Mouse (Mus musculus): ENCODE data around the gene Pawr.

Gene Pawr

GRCm38 (mm10) chr10:108443931-108444876 lies 112.3 kb downstream of the Pawr start:
- no peak for DNase-seq (ENCODE audit: low spot score)

GRCm38 (mm10) chr10:108445123-108445522 lies 113.2 kb downstream of the Pawr start:
- DNase-seq (ENCODE audit: low spot score) = no peak

GRCm38 (mm10) chr10:108445606-108446005 lies 113.7 kb downstream of the Pawr start:
- no peak for DNase-seq (ENCODE audit: low spot score)

DNA sequence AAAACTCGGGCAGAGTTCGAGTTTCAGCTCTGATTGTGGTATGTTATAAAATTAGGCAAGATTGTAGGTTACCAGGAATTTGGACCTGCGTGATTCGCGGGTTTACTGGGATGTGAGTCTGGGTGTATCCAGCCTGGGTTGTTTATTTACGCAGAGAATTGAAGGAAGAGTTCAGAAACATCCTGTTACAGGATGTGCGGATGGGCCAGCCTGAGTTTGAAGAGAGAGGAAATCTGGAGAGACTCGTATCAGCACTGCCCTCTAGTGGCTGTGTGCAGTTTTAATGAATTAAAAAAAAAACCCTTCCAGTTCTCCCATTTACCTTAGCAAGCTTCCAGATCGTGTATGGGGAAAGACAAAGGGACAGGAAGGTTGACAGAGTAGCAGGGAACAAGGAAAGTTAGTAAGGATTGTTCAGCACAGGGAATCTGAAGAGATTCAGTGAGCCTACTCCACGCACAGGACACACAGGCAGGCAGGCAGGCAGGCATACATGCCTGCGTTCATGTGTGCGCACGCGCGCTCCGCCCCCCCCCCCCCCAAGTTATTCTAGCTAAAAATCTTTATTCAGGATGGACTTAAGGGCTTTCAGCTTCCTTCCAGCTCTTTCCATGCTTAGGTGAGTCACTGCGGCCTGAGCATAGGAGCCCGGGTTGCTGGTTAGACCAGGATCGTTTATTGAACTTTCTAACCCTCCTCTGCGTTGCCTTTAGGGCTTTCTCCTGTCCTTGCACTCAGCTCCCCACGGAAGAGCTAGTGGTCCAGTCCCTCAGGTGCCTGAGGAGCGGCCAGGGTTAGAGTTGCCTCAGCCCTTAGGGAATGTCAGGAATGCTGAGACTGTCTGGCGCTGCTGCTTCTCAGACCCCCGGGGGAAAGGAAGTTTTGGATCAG lies 114.4 kb downstream of the Pawr start:
- no peak for DNase-seq (ENCODE audit: low spot score)

- DNase-seq (ENCODE audit: low spot score) = no peak
Measured at GRCm38 (mm10) chr10:108447211-108447610, 115.3 kb downstream of the Pawr start.

DNA sequence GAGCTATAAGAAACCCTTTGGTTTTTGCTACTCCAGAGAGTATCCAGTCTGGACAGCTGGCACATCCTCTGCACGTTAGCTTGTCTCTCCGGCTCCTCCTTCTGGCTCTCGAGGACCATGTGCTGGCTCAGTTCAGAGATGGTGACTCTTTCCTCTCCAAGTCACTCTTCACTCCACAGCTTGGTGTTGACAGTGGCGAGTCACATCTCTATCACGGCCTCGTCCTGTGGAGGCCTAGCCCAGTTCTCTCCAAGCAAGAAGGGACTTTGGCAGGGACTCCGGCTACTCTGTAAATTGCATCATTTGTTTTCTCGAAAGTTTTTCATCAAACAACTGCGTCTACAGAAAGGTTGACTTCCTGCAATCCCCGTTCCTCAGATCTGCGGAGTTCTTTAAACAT lies 116.5 kb downstream of the Pawr start:
- DNase-seq (ENCODE audit: low spot score) = no peak

GRCm38 (mm10) chr10:108450401-108450800 lies 118.5 kb downstream of the Pawr start:
- DNase-seq (ENCODE audit: low spot score) = no peak

DNA sequence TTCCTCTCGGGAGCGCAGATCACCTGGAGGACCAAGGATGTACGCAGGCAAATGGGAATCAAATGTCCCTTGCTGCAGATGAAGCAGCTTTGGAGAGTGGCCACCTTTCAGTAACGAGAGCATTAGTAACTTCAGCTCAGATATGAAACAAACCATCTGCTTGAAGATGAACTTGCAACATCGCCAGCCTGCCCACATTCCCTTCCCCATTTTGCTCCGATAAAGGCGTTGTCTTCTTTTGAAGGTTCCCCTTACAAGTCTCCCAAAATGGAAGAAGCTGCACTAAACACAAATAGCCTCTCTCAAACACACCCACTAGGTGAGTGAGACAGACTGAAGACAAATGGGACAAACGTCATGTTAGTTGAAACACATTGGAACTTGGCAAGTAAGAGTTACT lies 119.6 kb downstream of the Pawr start:
- no peak for DNase-seq (ENCODE audit: low spot score)

DNA sequence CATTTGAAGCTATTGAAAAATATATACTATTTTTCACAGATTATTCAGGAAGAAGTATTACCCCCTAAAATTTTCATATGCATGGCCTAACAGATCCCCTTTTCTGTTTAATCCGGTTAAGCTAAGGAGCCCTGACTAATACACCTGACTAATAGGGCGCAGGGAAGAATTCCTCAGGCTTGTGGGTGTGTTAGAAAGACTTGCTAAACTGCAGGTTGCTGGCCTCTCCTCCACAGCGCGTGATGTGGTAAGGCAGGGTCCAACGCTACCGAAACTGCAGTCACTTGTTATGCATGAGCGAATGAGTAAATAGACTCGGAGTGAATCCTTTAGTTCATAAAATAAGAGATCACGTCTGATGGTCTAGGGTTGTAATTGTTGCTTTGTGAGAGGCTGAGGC lies 120.5 kb downstream of the Pawr start:
- DNase-seq (ENCODE audit: low spot score) = no peak

DNA sequence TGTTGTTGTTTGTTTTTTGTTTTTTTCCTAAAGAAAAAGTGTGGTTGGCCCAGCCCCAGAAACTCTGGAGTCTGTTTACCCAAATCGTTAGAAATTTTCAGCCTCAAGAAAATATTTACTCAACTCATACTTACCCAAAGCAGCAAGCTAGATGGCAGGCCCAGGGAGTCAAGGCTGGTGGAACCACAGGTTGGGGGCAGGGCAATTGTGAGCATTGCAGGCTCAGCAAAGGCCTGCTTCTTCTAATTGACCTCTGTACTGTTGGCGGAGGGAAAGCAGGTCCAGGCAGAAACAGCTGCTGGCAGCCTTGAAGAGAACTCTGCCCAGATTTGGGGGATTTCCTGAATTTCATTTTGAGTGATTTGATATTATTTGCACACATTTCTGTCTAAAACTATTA lies 121.6 kb downstream of the Pawr start:
- DNase-seq (ENCODE audit: low spot score) = no peak

DNA sequence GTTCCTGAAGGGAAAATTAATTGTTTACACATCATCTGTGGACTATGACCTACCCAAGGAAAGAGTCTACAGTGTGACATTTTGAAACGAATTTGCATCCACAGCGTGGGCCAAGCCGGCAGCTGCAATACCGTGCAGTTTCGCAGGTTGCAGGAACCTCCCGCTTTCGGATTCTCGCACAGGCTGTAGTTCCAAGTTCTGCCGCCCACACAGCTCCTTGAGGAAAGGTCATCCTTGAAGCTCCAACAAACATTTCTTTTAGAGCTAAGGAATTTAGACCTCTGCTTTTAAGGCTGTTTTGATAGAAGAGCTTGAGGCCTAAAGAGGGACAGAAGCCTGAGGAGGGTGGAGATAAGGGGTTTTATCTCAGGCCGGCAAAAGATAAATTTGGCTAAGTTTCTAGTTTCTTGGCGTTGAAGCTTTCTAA lies 122.8 kb downstream of the Pawr start:
- DNase-seq (ENCODE audit: low spot score) = no peak

DNA sequence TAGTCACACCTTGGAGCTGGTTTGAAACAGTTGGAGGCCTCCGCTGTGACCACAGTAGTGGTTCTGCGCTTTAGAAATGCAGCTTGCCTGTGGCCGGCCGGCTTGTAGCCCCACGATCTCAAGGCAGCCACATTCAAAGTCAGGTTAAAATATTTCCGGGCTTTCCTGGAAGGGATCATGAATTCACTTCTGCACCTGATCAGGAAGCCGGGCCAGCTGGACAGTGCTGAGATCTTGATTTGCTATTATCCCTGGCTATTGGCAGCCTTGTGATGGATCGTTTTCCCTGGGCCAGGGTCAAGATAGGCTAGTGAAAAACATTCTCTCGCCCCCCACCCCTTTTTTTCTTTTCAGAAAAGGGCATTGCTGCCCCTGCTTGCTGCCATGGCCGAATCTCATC lies 123.3 kb downstream of the Pawr start:
- no peak for DNase-seq (ENCODE audit: low spot score)

- no peak for DNase-seq (ENCODE audit: low spot score)
Measured at GRCm38 (mm10) chr10:108455883-108456282, 124.0 kb downstream of the Pawr start.

GRCm38 (mm10) chr10:108457054-108457453 lies 125.1 kb downstream of the Pawr start:
- no peak for DNase-seq (ENCODE audit: low spot score)

DNA sequence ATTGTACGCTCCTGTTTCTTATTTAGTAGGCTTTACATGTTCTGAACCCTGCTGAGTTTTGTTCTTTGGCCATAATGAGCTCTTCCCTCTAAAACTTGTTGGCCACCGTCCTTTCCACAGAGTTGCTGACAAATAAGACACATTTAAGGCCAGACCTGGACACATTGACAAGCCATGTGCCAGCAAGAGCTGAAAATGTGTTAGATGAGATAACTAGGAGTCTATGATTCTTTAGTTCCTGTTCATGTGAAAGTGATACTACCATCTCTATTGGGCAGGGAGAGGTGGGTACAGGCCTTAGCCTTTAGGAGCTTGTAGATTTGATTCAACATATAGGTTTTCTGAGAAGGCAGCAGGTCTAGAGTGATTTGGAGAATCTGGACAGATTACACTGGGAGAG lies 129.9 kb downstream of the Pawr start:
- no peak for DNase-seq (ENCODE audit: low spot score)

Measured in T-cell, adult 2 months (primary cell).